Mouse (Mus musculus) lung, postnatal 0 days (tissue): Measurements from ENCODE around the gene Mcm3ap.

ENCODE experiments used
- CTCF ChIP-seq: IDR thresholded peaks from 2 replicates; pipeline ENCODE4 v1.5.1; 2016; ENCODE audit warnings: antibody characterized with exemption, mild to moderate bottlenecking
- EP300 ChIP-seq: IDR thresholded peaks from 2 replicates; pipeline ENCODE4 v1.6.1; 2016; ENCODE audit warnings: antibody characterized with exemption, mild to moderate bottlenecking, control low read depth

DNA sequence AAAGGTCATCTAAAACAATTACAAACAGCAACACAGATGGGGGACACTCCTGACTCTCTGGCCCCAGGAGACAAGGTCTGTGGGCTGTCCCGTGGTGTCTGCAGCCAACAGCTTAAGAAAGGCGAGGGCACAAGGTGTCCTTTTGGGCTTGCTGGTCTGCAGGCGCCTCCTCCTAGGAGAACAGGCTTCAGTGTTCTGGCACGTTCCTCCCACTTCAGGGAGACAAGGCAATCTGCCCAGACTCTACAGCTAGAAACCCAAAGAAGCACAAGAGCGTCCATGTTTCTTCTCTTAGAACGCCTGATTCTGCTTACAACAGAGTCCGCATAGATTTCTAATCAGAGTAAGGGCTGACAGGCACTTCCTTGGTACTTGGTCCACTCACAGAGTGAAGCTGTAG is 6.4 kb upstream of the Mcm3ap start:
- TF ChIP-seq CTCF (no peak), EP300 (no peak)
